Mouse (Mus musculus): ENCODE measurements at regions not wholly inside any gene's neighbourhood (a gene's known extent, or its start where the extent isn't known, plus 50 kb on each side); places are given as distances from the start of the nearest gene placed in this dataset.

DNA sequence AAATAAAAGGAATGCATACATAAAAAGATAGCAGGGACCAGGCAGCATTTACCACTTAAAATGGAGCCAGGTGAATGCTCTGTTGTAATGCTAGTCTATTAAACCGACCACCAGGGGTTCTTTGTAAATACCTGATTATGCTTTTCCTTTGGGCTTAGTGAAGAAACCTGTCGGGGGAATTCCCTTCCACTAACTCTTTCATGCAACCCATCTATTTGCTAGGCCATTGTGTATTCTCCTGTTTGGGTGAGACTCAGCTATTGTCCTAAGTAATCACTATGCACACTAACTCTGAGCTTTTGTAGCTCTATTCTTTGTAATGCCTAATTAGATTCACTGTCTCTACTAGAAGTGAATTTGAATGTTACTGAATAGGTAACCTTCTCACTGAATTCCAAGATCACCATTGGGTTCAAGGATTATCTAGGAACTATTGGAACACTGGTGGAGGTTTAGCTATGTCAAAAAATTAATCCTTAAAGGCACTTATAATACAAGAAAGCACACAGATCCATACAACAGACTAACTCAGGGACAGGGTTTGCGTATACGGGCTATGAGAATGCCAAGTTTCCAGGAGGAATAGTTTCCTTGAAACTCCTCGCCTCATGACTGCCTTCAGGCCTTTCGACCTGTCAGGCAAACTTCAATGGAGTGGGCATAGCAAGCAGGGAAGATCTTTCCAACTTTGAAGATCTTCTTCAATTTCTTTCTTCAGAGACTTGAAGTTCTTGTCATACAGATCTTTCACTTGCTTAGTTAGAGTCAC lies 156.8 kb upstream of the Xrcc4 start:
- 91% methylated on average over 6 of the region's 6 CpGs for WGBS
- DNase-seq (ENCODE audit: low spot score) (no peak), ATAC-seq (ENCODE audit: low FRiP score, low read depth) (no peak)
- no peak overlapping the region for H3K9ac ChIP-seq (ENCODE audit: low read depth, low read length, severe bottlenecking)
- no peaks in the 10 kb centered on the region for H3K36me3 ChIP-seq (ENCODE audit: control insufficient read depth, insufficient read depth, low read length)
- H3K4me1 ChIP-seq (ENCODE audit: control insufficient read depth, insufficient read depth, low read length), result no peaks in the 10 kb centered on the region
- no peak overlapping the region for H3K4me2 ChIP-seq (replicated peaks; ENCODE audit: low read depth, low read length, severe bottlenecking)
- H3K9me3 ChIP-seq (ENCODE audit: control insufficient read depth, low read length), result no peaks in the 10 kb centered on the region
- no peak overlapping the region for H3K4me3 ChIP-seq (replicated peaks; ENCODE audit: low read length)
- no peaks in the 10 kb centered on the region for H3K27me3 ChIP-seq (ENCODE audit: control insufficient read depth, insufficient read depth, low read length)
- no peak for TF ChIP-seq POLR2A (IDR thresholded peaks at IDR 0.05; ENCODE audit: borderline replicate concordance, extremely low read depth, insufficient read depth, insufficient read length)
- no peak overlapping the region for H3K27ac ChIP-seq (replicated peaks; ENCODE audit: low read depth, low read length)

DNA sequence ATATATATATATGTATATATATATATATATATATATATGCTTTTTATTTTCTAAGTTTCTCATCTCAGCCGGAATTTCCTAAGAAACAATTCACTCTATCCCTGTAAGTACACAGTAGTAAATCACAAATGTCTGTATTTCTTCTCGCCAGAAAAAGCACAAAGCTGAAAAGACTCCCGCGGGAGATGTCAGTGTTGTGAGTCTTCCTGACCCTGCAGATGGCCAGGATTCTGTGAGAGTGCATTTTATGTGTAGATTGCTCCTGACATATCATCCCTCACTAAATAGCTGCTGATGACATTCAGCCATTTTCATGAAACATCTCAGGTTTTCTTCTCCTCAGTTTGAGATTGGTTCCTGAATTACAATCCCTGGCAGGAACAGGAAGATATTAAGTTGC lies 148.9 kb upstream of the Xrcc4 start:
- no peaks in the 10 kb centered on the region for H3K4me1 ChIP-seq (ENCODE audit: control insufficient read depth, insufficient read depth, low read length)
- WGBS, result 57% methylated on average over 4 of the region's 4 CpGs
- TF ChIP-seq POLR2A (IDR thresholded peaks at IDR 0.05; ENCODE audit: borderline replicate concordance, extremely low read depth, insufficient read depth, insufficient read length), result no peak
- ATAC-seq (ENCODE audit: low FRiP score, low read depth), result no peak
- H3K27ac ChIP-seq (replicated peaks; ENCODE audit: low read depth, low read length), result no peak overlapping the region
- no peak overlapping the region for H3K4me3 ChIP-seq (replicated peaks; ENCODE audit: low read length)
- no peaks in the 10 kb centered on the region for H3K36me3 ChIP-seq (ENCODE audit: control insufficient read depth, insufficient read depth, low read length)
- no peak overlapping the region for H3K9ac ChIP-seq (ENCODE audit: low read depth, low read length, severe bottlenecking)
- no peaks in the 10 kb centered on the region for H3K27me3 ChIP-seq (ENCODE audit: control insufficient read depth, insufficient read depth, low read length)
- DNase-seq (ENCODE audit: low spot score), result peak; percentile 53
- H3K4me2 ChIP-seq (replicated peaks; ENCODE audit: low read depth, low read length, severe bottlenecking), result no peak overlapping the region
- H3K9me3 ChIP-seq (ENCODE audit: control insufficient read depth, low read length), result no peaks in the 10 kb centered on the region

DNA sequence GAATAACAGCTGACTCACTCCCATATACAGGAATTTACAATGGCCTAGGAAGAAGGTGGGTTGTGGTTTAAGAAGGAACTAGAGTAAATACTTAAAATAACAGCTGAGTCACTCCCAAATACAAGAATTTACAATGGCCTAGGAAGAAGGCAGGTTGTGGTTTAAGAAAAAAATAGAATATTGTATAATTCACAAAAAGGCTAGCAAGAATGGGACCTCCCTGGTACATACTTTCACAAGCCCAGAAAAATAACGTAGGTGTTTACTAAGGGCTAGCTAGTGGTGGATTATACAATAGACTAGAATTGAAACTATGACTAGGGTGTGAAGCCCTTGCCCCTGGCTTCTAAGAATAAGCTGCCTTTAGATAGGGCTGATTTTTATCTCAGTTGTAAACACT lies 144.6 kb upstream of the Xrcc4 start:
- WGBS, result 79% methylated on average over 1 of the region's 1 CpGs
- Histone ChIP-seq H3K4me1 (ENCODE audit: control insufficient read depth, insufficient read depth, low read length) (no peaks in the 10 kb centered on the region), H3K36me3 (ENCODE audit: control insufficient read depth, insufficient read depth, low read length) (no peaks in the 10 kb centered on the region), H3K27me3 (ENCODE audit: control insufficient read depth, insufficient read depth, low read length) (no peaks in the 10 kb centered on the region), H3K4me3 (replicated peaks; ENCODE audit: low read length) (no peak overlapping the region), H3K4me2 (replicated peaks; ENCODE audit: low read depth, low read length, severe bottlenecking) (no peak overlapping the region), H3K9ac (ENCODE audit: low read depth, low read length, severe bottlenecking) (no peak overlapping the region), H3K9me3 (ENCODE audit: control insufficient read depth, low read length) (no peaks in the 10 kb centered on the region), H3K27ac (replicated peaks; ENCODE audit: low read depth, low read length) (no peak overlapping the region)
- ATAC-seq (ENCODE audit: low FRiP score, low read depth), result no peak
- TF ChIP-seq POLR2A (IDR thresholded peaks at IDR 0.05; ENCODE audit: borderline replicate concordance, extremely low read depth, insufficient read depth, insufficient read length), result no peak
- no peak for DNase-seq (ENCODE audit: low spot score)

DNA sequence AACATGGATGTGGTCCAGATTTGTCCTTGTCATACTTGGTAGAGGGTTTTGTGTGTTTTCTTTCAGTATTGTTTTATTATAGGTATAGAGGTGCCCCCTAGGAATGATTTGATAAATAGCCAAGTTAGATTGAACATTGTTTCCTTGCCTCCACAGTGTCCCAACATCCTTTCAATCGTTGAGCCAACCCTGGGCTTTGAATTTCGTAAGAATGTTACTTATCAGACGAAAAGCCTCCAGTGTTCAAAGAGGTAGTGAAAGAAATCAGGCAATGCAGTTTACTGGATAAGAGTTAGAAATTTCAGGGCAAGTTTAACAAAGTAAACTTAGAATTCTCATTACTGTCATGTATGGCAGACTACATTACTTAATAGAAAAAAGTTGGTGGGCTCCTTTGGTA lies 144.2 kb upstream of the Xrcc4 start:
- Histone ChIP-seq H3K4me1 (ENCODE audit: control insufficient read depth, insufficient read depth, low read length) (no peaks in the 10 kb centered on the region), H3K27ac (replicated peaks; ENCODE audit: low read depth, low read length) (no peak overlapping the region), H3K4me2 (replicated peaks; ENCODE audit: low read depth, low read length, severe bottlenecking) (no peak overlapping the region), H3K27me3 (ENCODE audit: control insufficient read depth, insufficient read depth, low read length) (no peaks in the 10 kb centered on the region), H3K9ac (ENCODE audit: low read depth, low read length, severe bottlenecking) (no peak overlapping the region), H3K36me3 (ENCODE audit: control insufficient read depth, insufficient read depth, low read length) (no peaks in the 10 kb centered on the region), H3K9me3 (ENCODE audit: control insufficient read depth, low read length) (no peaks in the 10 kb centered on the region), H3K4me3 (replicated peaks; ENCODE audit: low read length) (no peak overlapping the region)
- DNase-seq (ENCODE audit: low spot score), result no peak
- 89% methylated on average over 3 of the region's 3 CpGs for WGBS
- no peak for ATAC-seq (ENCODE audit: low FRiP score, low read depth)
- TF ChIP-seq POLR2A (IDR thresholded peaks at IDR 0.05; ENCODE audit: borderline replicate concordance, extremely low read depth, insufficient read depth, insufficient read length), result no peak

DNA sequence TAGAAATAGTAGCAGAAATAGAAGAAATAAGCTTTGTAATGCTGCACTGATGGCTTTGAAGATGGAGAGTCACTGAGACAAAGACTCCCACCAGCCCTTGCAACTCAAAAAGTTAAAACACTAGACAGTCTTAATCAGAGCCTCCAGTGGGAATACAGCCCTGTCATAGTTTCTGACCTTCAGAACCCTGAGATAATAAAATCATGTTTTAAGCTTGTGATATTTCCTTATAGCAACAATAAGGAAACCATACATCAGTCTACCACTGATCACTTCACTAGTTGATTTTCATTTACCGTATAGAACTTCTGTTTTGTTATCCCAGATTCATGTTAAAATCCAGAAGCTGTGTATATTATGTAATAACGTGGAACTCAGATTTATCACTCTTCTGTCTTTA lies 139.7 kb upstream of the Xrcc4 start:
- no peak overlapping the region for H3K4me3 ChIP-seq (replicated peaks; ENCODE audit: low read length)
- no peak overlapping the region for H3K27ac ChIP-seq (replicated peaks; ENCODE audit: low read depth, low read length)
- no peak for DNase-seq (ENCODE audit: low spot score)
- no peaks in the 10 kb centered on the region for H3K36me3 ChIP-seq (ENCODE audit: control insufficient read depth, insufficient read depth, low read length)
- H3K9ac ChIP-seq (ENCODE audit: low read depth, low read length, severe bottlenecking), result no peak overlapping the region
- WGBS, result 90% methylated on average over 2 of the region's 2 CpGs
- H3K4me2 ChIP-seq (replicated peaks; ENCODE audit: low read depth, low read length, severe bottlenecking), result no peak overlapping the region
- no peaks in the 10 kb centered on the region for H3K27me3 ChIP-seq (ENCODE audit: control insufficient read depth, insufficient read depth, low read length)
- ATAC-seq (ENCODE audit: low FRiP score, low read depth), result no peak
- no peaks in the 10 kb centered on the region for H3K9me3 ChIP-seq (ENCODE audit: control insufficient read depth, low read length)
- no peaks in the 10 kb centered on the region for H3K4me1 ChIP-seq (ENCODE audit: control insufficient read depth, insufficient read depth, low read length)
- TF ChIP-seq POLR2A (IDR thresholded peaks at IDR 0.05; ENCODE audit: borderline replicate concordance, extremely low read depth, insufficient read depth, insufficient read length), result no peak

All from limb, embryonic 14.5 days (tissue).